Mouse (Mus musculus) cerebellum, postnatal 10 days (tissue): Measurements from ENCODE around the gene Syngr2.
"Not testable (repeated sequence)": the region's sequence is repeated elsewhere in the genome, so short reads cannot be mapped to it uniquely, and the experiment has no call there.

Experiments used
- DNase-seq, 2 experiments: peaks; one replicate each; pipeline ENCODE4 v3.0.0; 2021; ENCODE audit warnings: mixed read lengths in 2 of 2

The Syngr2 gene

GRCm38 (mm10) chr11:117781199-117781821 lies 28.2 kb upstream of the Syngr2 start:
- peak; percentile 67 to 68 for DNase-seq

GRCm38 (mm10) chr11:117781993-117782704 lies 27.3 kb upstream of the Syngr2 start, which contains the start of the genes Tmc8 and Tmc6:
Gene Tmc8, plus strand, starts transcription at chr11:117782076.
Gene Tmc6, minus strand, starts transcription at chr11:117782198.
- DNase-seq, result no peak

GRCm38 (mm10) chr11:117782705-117783034 lies 26.8 kb upstream of the Syngr2 start:
- no peak for DNase-seq

- DNase-seq, result peak; percentile 79 to 83
These were observed 26.4 kb upstream of the Syngr2 start for GRCm38 (mm10) chr11:117783089-117783488.

GRCm38 (mm10) chr11:117783683-117784309 lies 25.7 kb upstream of the Syngr2 start:
- peak in 1 of 2 experiments; percentile 37 for DNase-seq

- peak; percentile 79 to 83 for DNase-seq
These were observed 23.2 kb upstream of the Syngr2 start for GRCm38 (mm10) chr11:117786294-117786693.

- DNase-seq, result not testable (repeated sequence)
These were observed 21.0 kb upstream of the Syngr2 start for GRCm38 (mm10) chr11:117788481-117788880.

GRCm38 (mm10) chr11:117790286-117790685 lies 19.2 kb upstream of the Syngr2 start:
- peak; percentile 77 to 80 for DNase-seq

GRCm38 (mm10) chr11:117790703-117791440 lies 18.6 kb upstream of the Syngr2 start:
- no peak for DNase-seq

GRCm38 (mm10) chr11:117791441-117791761 lies 18.1 kb upstream of the Syngr2 start:
- no peak for DNase-seq

- DNase-seq, result no peak
These were observed 17.1 kb upstream of the Syngr2 start for GRCm38 (mm10) chr11:117792281-117792888.

GRCm38 (mm10) chr11:117794035-117794551 lies 15.4 kb upstream of the Syngr2 start:
- no peak for DNase-seq

- no peak for DNase-seq
These were observed 12.5 kb upstream of the Syngr2 start for GRCm38 (mm10) chr11:117796954-117797353.

- DNase-seq, result no peak
These were observed 11.8 kb upstream of the Syngr2 start, which contains the start of gene 6030468B19Rik for GRCm38 (mm10) chr11:117797511-117798159. Gene 6030468B19Rik, plus strand, starts transcription at chr11:117797660.

- no peak for DNase-seq
These were observed 11.3 kb upstream of the Syngr2 start for GRCm38 (mm10) chr11:117798160-117798541.

GRCm38 (mm10) chr11:117799174-117799573 lies 10.3 kb upstream of the Syngr2 start:
- peak in 1 of 2 experiments; percentile 13 for DNase-seq

- no peak for DNase-seq
These were observed 9.4 kb upstream of the Syngr2 start for GRCm38 (mm10) chr11:117800038-117800437.

- no peak for DNase-seq
These were observed 7.8 kb upstream of the Syngr2 start for GRCm38 (mm10) chr11:117801650-117802049.

GRCm38 (mm10) chr11:117803166-117803688 lies 6.2 kb upstream of the Syngr2 start:
- DNase-seq, result no peak

GRCm38 (mm10) chr11:117806781-117807180 lies 2.7 kb upstream of the Syngr2 start:
- DNase-seq, result no peak

GRCm38 (mm10) chr11:117810401-117811046 lies 1.1 kb downstream of the Syngr2 start:
- peak; percentile 79 to 83 for DNase-seq
